Mouse (Mus musculus): Measurements from ENCODE around the gene Mgst2.

DNA sequence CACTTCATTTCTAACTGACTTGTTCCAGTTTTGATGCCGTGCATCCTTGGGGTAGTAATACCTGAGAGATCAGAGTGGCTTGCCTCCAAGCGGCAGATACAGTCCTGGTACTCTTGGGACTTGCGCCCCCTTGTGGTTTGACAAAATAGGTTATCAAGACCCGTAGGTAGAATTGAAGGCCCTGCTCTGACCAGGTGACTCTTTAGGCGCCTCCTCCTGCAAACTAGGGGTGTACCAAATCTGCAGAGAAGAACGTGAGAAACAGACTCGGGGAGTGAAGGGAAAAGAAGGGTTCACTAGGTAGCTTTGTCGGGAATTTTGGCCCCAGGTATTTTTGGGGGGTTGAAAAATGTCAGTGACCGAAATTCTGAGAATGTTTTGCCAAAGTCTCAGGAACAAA lies 7.9 kb upstream of the Mgst2 start:
- 0 out of 2 replicates have a peak, but pooled peaks have one; percentile 56 for TF ChIP-seq CHD1 (IDR thresholded peaks at IDR 0.05; ENCODE audit: low read depth, low read length)
- no peak; the same call in 1 of the 2 replicates for TF ChIP-seq MAZ (IDR thresholded peaks at IDR 0.05; ENCODE audit: low read depth, low read length)
- peak; percentile 62 to 91 for TF ChIP-seq CTCF (conservative IDR thresholded peaks at IDR 0.05 in 1 of 2, IDR thresholded peaks at IDR 0.05 in 1 of 2; ENCODE audit: low read depth in 2 of 2, low read length in 2 of 2)
- peak; percentile 67; the same call in 1 of the 2 replicates for TF ChIP-seq SIN3A (IDR thresholded peaks at IDR 0.05; ENCODE audit: low read length)
- TF ChIP-seq MAX (IDR thresholded peaks at IDR 0.05; ENCODE audit: low read length) = 0 out of 2 replicates have a peak, but pooled peaks have one; percentile 19
- TF ChIP-seq USF1 (IDR thresholded peaks at IDR 0.05; ENCODE audit: low read depth, low read length) = no peak
- no peak; the same call in 1 of the 2 replicates for TF ChIP-seq POLR2A (IDR thresholded peaks at IDR 0.05; ENCODE audit: low read depth, low read length)
- no peak for TF ChIP-seq MAFK (IDR thresholded peaks at IDR 0.05; ENCODE audit: insufficient replicate concordance, low read length)
- TF ChIP-seq TCF12 (IDR thresholded peaks at IDR 0.05; ENCODE audit: low read depth, low read length) = 0 out of 2 replicates have a peak, but pooled peaks have one; percentile 28
- no peak; the same call in 1 of the 2 replicates for TF ChIP-seq MXI1 (IDR thresholded peaks at IDR 0.05; ENCODE audit: low read depth, low read length)
- TF ChIP-seq E2F4 (IDR thresholded peaks at IDR 0.05; ENCODE audit: insufficient replicate concordance, low read depth, low read length) = no peak
- TF ChIP-seq ZNF384 (IDR thresholded peaks at IDR 0.05; ENCODE audit: low read depth, low read length) = no peak
